Mouse (Mus musculus) liver, embryonic 14.5 days (tissue): ENCODE data around the gene Khsrp. TPM values are rescaled to one million over a fixed set of nuclear protein-coding genes. Genes with fewer than 3 reads are reported as not detected.
"Not testable (repeated sequence)": the region's sequence is repeated elsewhere in the genome, so short reads cannot be mapped to it uniquely, and the experiment has no call there.

Experiments used
- ATAC-seq: fragments of 200-750 bp; cut with Nextera tagmentation; 2 replicates; pipeline ENCODE4 v1.8.0; 2017; ENCODE audit warnings: moderate number of reproducible peaks, mild to moderate bottlenecking, moderate library complexity; ENCODE audit not compliant: insufficient read depth
- DNase-seq, 3 experiments: peaks; one replicate each; pipeline ENCODE4 v3.0.0-alpha.2; 2012 to 2013; ENCODE audit warnings: low read depth in 3 of 3, low spot score in 3 of 3
- H3K27ac ChIP-seq: fragments of 300-500 bp; sonication (generic); 2 replicates; pipeline ENCODE4 v1.5.1; 2014; ENCODE audit warnings: moderate library complexity, mild to moderate bottlenecking, control low read depth, inconsistent platforms
- H3K27me3 ChIP-seq: fragments of 300-500 bp; sonication (generic); 2 replicates; pipeline ENCODE4 v1.6.1; 2014; ENCODE audit warnings: mild to moderate bottlenecking, low read length, moderate library complexity; ENCODE audit not compliant: control insufficient read depth, insufficient read depth
- H3K36me3 ChIP-seq: fragments of 300-500 bp; sonication (generic); replicated peaks from 2 replicates; pipeline ENCODE4 v1.6.1; 2014; ENCODE audit warnings: low read depth; ENCODE audit not compliant: control insufficient read depth, insufficient read depth
- H3K4me1 ChIP-seq, 2 experiments: fragments of 200-500 bp in 1 of 2; fragments of 300-500 bp in 1 of 2; sonication (generic) in 1 of 2; replicated peaks; 2 replicates each; pipeline ENCODE4 v1.6.1; 2012 to 2014; ENCODE audit warnings: antibody characterized with exemption in 1 of 2, inconsistent platforms in 1 of 2, low read length in 1 of 2; ENCODE audit not compliant: control insufficient read depth in 2 of 2, insufficient read depth in 2 of 2
- H3K4me2 ChIP-seq: fragments of 300-500 bp; sonication (generic); 2 replicates; pipeline ENCODE4 v1.6.1; 2014; ENCODE audit warnings: low read depth, mild to moderate bottlenecking, control low read depth, moderate library complexity
- H3K4me3 ChIP-seq, 2 experiments: fragments of 200-500 bp in 1 of 2; fragments of 300-500 bp in 1 of 2; sonication (generic) in 1 of 2; 2 replicates each; pipeline ENCODE4 v1.5.1; 2012 to 2014; ENCODE audit warnings: low read depth in 2 of 2, low read length in 2 of 2, mild to moderate bottlenecking in 2 of 2, control low read depth in 1 of 2, inconsistent platforms in 1 of 2, moderate library complexity in 1 of 2; ENCODE audit not compliant: insufficient read depth in 1 of 2
- H3K9ac ChIP-seq: fragments of 300-500 bp; sonication (generic); replicated peaks from 2 replicates; pipeline ENCODE4 v1.6.1; 2014; ENCODE audit warnings: mild to moderate bottlenecking, control low read depth, moderate library complexity
- H3K9me3 ChIP-seq: fragments of 300-500 bp; sonication (generic); 2 replicates; pipeline ENCODE4 v1.6.1; 2016; ENCODE audit warnings: low read length, mixed read lengths; ENCODE audit not compliant: control insufficient read depth
- CTCF ChIP-seq: IDR thresholded peaks from 2 replicates; pipeline ENCODE4 v1.5.1; 2016; ENCODE audit warnings: antibody characterized with exemption, low read depth, control low read depth
- EP300 ChIP-seq: IDR thresholded peaks from 2 replicates; pipeline ENCODE4 v1.6.1; 2016; ENCODE audit warnings: antibody characterized with exemption, low read depth
- WGBS: fragments of 180-500 bp; shearing (Covaris S2); extraction: QIAGEN DNeasy Blood & Tissue Kit; methylation state at CpG from one replicate; pipeline ENCODE4 v1.1.7; 2014; ENCODE audit not compliant: insufficient replicate concordance; 5-methylcytosine and 5-hydroxymethylcytosine counted together
- polyA plus RNA-seq, 2 experiments: library from polyadenylated mRNA; depleted of rRNA in 1 of 2; stranded (reverse) in 1 of 2; unstranded in 1 of 2; fragments of >200 nt; fragmentation: Nextera tagmentation in 1 of 2; extraction: Ambion mirVana in 1 of 2; gene quantifications; 2 replicates each; pipeline versions ENCODE4 v1.2.1 to v1.2.3; 2012 to 2014

Gene Khsrp
- polyA plus RNA-seq, 2 experiments = 24.1 to 33.6 TPM

- WGBS = 52% methylated on average over 4 of the region's 4 CpGs
- H3K27me3 ChIP-seq, H3K4me1 ChIP-seq, H3K4me3 ChIP-seq, H3K9ac ChIP-seq, H3K27ac ChIP-seq, ATAC-seq, DNase-seq, H3K9me3 ChIP-seq, H3K36me3 ChIP-seq, H3K4me2 ChIP-seq: not testable (repeated sequence)
- TF ChIP-seq CTCF = peak; percentile 50
These were observed 20.4 kb upstream of the Khsrp start for GRCm38 (mm10) chr17:57051679-57052078.

- no peak for ATAC-seq
These were observed 17.5 kb upstream of the Khsrp start for GRCm38 (mm10) chr17:57048816-57049215.

GRCm38 (mm10) chr17:57047406-57047805, 16.1 kb upstream of the Khsrp start:
- TF ChIP-seq CTCF (no peak), EP300 (no peak)
- no peak for ATAC-seq
- DNase-seq = no peak
- WGBS = 38% methylated on average over 5 of the region's 5 CpGs
- Histone ChIP-seq H3K36me3 (no peaks in the 10 kb centered on the region), H3K4me3 (no peak overlapping the region), H3K9ac (no peak overlapping the region), H3K27me3 (no peaks in the 10 kb centered on the region), H3K9me3 (no peaks in the 10 kb centered on the region), H3K4me2 (no peak overlapping the region), H3K27ac (no peak overlapping the region), H3K4me1 (no peaks in the 10 kb centered on the region)

More at GRCm38 (mm10) chr17:57048816-57049215, 17.5 kb upstream of the Khsrp start:
- no peak overlapping the region for H3K27ac ChIP-seq
- H3K9ac ChIP-seq = no peak overlapping the region
- WGBS = 70% methylated on average over 3 of the region's 3 CpGs
- no peak for TF ChIP-seq CTCF
- TF ChIP-seq EP300 = no peak
- no peaks in the 10 kb centered on the region for H3K4me1 ChIP-seq
- no peak for DNase-seq
- no peak overlapping the region for H3K4me2 ChIP-seq
- H3K36me3 ChIP-seq = no peaks in the 10 kb centered on the region
- H3K27me3 ChIP-seq = no peaks in the 10 kb centered on the region
- no peak overlapping the region for H3K4me3 ChIP-seq
- H3K9me3 ChIP-seq = no peaks in the 10 kb centered on the region

- Histone ChIP-seq H3K4me3 (no peak within 1 kb of the TSS), H3K4me2 (no peak within 1 kb of the TSS), H3K27me3 (no peaks in the 10 kb centered on the region), H3K9me3 (no peaks in the 10 kb centered on the region), H3K27ac (no peak within 1 kb of the TSS), H3K4me1 (no peaks in the 10 kb centered on the region), H3K9ac (no peak within 1 kb of the TSS), H3K36me3 (no peaks in the 10 kb centered on the region)
- DNase-seq (no peak), ATAC-seq (no peak)
- TF ChIP-seq EP300 (no peak), CTCF (no peak)
- 50% methylated on average over 8 of the region's 8 CpGs for WGBS
These were observed 10.2 kb upstream of the Khsrp start, which contains the start of gene Slc25a41 for GRCm38 (mm10) chr17:57041554-57041953. Gene Slc25a41 (minus strand): TSS chr17:57041654.

GRCm38 (mm10) chr17:57038978-57039377, 7.7 kb upstream of the Khsrp start:
- no peaks in the 10 kb centered on the region for H3K9me3 ChIP-seq
- H3K4me3 ChIP-seq = no peak overlapping the region
- TF ChIP-seq EP300 (no peak), CTCF (peak; percentile 61)
- 29% methylated on average over 8 of the region's 8 CpGs for WGBS
- H3K27me3 ChIP-seq = no peaks in the 10 kb centered on the region
- no peak overlapping the region for H3K9ac ChIP-seq
- H3K27ac ChIP-seq = no peak overlapping the region
- DNase-seq = no peak
- no peaks in the 10 kb centered on the region for H3K4me1 ChIP-seq
- H3K4me2 ChIP-seq = no peak overlapping the region
- no peak for ATAC-seq
- no peaks in the 10 kb centered on the region for H3K36me3 ChIP-seq
